Mouse (Mus musculus) kidney, adult 2 months (tissue): ENCODE results near the gene Prss58. TPM values are rescaled to one million over a fixed set of nuclear protein-coding genes. Genes with fewer than 3 reads are reported as not detected.

Experiments
- DNase-seq: peaks from one replicate; pipeline ENCODE4 v3.0.0; 2021
- H3K27ac ChIP-seq: fragments of 200-500 bp; 2 replicates; pipeline ENCODE4 v1.5.1; 2012; ENCODE audit warnings: low read depth, low read length, control low read depth, inconsistent platforms; ENCODE audit not compliant: insufficient read depth
- H3K27me3 ChIP-seq: fragments of 200-500 bp; replicated peaks from 2 replicates; pipeline ENCODE4 v1.6.1; 2012; ENCODE audit warnings: mild to moderate bottlenecking, moderate library complexity, low read length, inconsistent platforms; ENCODE audit not compliant: control insufficient read depth, insufficient read depth
- H3K36me3 ChIP-seq: fragments of 200-500 bp; 2 replicates; pipeline ENCODE4 v1.6.1; 2012; ENCODE audit warnings: mild to moderate bottlenecking, moderate library complexity, low read length, inconsistent platforms; ENCODE audit not compliant: control insufficient read depth, insufficient read depth
- H3K4me1 ChIP-seq: fragments of 200-500 bp; 2 replicates; pipeline ENCODE4 v1.6.1; 2011; ENCODE audit warnings: low read length; ENCODE audit not compliant: control insufficient read depth, insufficient read depth
- H3K4me3 ChIP-seq: fragments of 200-500 bp; 2 replicates; pipeline ENCODE4 v1.5.1; 2011; ENCODE audit warnings: mild to moderate bottlenecking, low read depth, low read length, control low read depth; ENCODE audit not compliant: insufficient read depth
- CTCF ChIP-seq: fragments of 200-500 bp; conservative IDR thresholded peaks from 2 replicates; pipeline ENCODE4 v1.5.1; 2011; ENCODE audit warnings: low read depth, mild to moderate bottlenecking, control low read depth, low read length, moderate library complexity, mixed read lengths; ENCODE audit not compliant: insufficient read depth, insufficient read length
- POLR2A ChIP-seq: fragments of 200-500 bp; IDR thresholded peaks from one replicate; pipeline ENCODE4 v1.6.1; 2011; ENCODE audit warnings: low read depth, low read length, control low read depth
- WGBS: fragments of 180-500 bp; shearing (Covaris S2); methylation state at CpG from one replicate; pipeline ENCODE4 v1.1.7; 2018; 5-methylcytosine and 5-hydroxymethylcytosine counted together
- polyA plus RNA-seq: library from polyadenylated mRNA; depleted of rRNA; stranded (reverse); fragments of >200 nt; gene quantifications from 2 replicates; pipeline ENCODE4 v1.2.3, GENCODE M21; 2012; rRNA removed

Prss58 gene
- polyA plus RNA-seq, result not detected in 2 replicates

GRCm38 (mm10) chr6:40900287-40900686 is at the start of gene Prss58:
Prss58 (minus strand) TSS chr6:40900387.
- DNase-seq, result no peak
- Histone ChIP-seq H3K27ac (no peak within 1 kb of the TSS), H3K27me3 (no peaks in the 10 kb centered on the region), H3K4me3 (no peak within 1 kb of the TSS), H3K36me3 (no peaks in the 10 kb centered on the region), H3K4me1 (no peaks in the 10 kb centered on the region)
- TF ChIP-seq POLR2A (no peak), CTCF (no peak)

GRCm38 (mm10) chr6:40940457-40940856 is 40.3 kb upstream of the Prss58 start, which contains the start of gene 1700074P13Rik:
1700074P13Rik (minus strand) TSS chr6:40940557.
- no peaks in the 10 kb centered on the region for H3K4me1 ChIP-seq
- no peak within 1 kb of the TSS for H3K27ac ChIP-seq
- no peaks in the 10 kb centered on the region for H3K27me3 ChIP-seq
- 89% methylated on average over 10 of the region's 10 CpGs for WGBS
- TF ChIP-seq CTCF, result no peak
- TF ChIP-seq POLR2A, result no peak
- DNase-seq, result no peak
- no peaks in the 10 kb centered on the region for H3K36me3 ChIP-seq
- H3K4me3 ChIP-seq, result no peak within 1 kb of the TSS

- Histone ChIP-seq H3K27me3 (no peaks in the 10 kb centered on the region), H3K4me1 (no peaks in the 10 kb centered on the region), H3K27ac (no peak overlapping the region), H3K36me3 (no peaks in the 10 kb centered on the region), H3K4me3 (no peak overlapping the region)
- 78% methylated on average over 4 of the region's 4 CpGs for WGBS
- no peak for TF ChIP-seq CTCF
- TF ChIP-seq POLR2A, result no peak
- DNase-seq, result no peak
These were observed 19.8 kb upstream of the Prss58 start for GRCm38 (mm10) chr6:40919954-40920353.

GRCm38 (mm10) chr6:40894716-40895115 is 5.5 kb downstream of the Prss58 start:
- Histone ChIP-seq H3K36me3 (no peaks in the 10 kb centered on the region), H3K4me1 (no peaks in the 10 kb centered on the region), H3K4me3 (no peak overlapping the region), H3K27ac (no peak overlapping the region), H3K27me3 (no peaks in the 10 kb centered on the region)
- no peak for DNase-seq
- WGBS, result 47% methylated on average over 1 of the region's 1 CpGs
- TF ChIP-seq CTCF (no peak), POLR2A (no peak)

GRCm38 (mm10) chr6:40893577-40893976 is 6.6 kb downstream of the Prss58 start:
- TF ChIP-seq POLR2A, result no peak
- TF ChIP-seq CTCF, result peak; percentile 63
- WGBS, result 39% methylated on average over 7 of the region's 7 CpGs
- Histone ChIP-seq H3K4me1 (no peaks in the 10 kb centered on the region), H3K27me3 (no peaks in the 10 kb centered on the region), H3K36me3 (no peaks in the 10 kb centered on the region), H3K27ac (no peak overlapping the region), H3K4me3 (no peak overlapping the region)
- peak; percentile 25 for DNase-seq

- 81% methylated on average over 4 of the region's 4 CpGs for WGBS
- Histone ChIP-seq H3K27ac (no peak overlapping the region), H3K4me1 (no peaks in the 10 kb centered on the region), H3K4me3 (no peak overlapping the region), H3K36me3 (no peaks in the 10 kb centered on the region), H3K27me3 (no peaks in the 10 kb centered on the region)
- DNase-seq, result no peak
- TF ChIP-seq CTCF, result no peak
- TF ChIP-seq POLR2A, result no peak
These were observed 8.4 kb downstream of the Prss58 start for GRCm38 (mm10) chr6:40891754-40892153.

- Histone ChIP-seq H3K4me3 (no peak overlapping the region), H3K36me3 (no peaks in the 10 kb centered on the region), H3K27me3 (no peaks in the 10 kb centered on the region; the same call in 1 of the 2 replicates), H3K4me1 (no peaks in the 10 kb centered on the region), H3K27ac (no peak overlapping the region)
- TF ChIP-seq CTCF (no peak), POLR2A (no peak)
- DNase-seq, result no peak
- WGBS, result 62% methylated on average over 1 of the region's 1 CpGs
These were observed 9.2 kb downstream of the Prss58 start for GRCm38 (mm10) chr6:40890973-40891372.
